Mouse (Mus musculus) mouse trophoblast stem cell (cell line): Measurements from ENCODE around the gene Dck.

Experiments used
- in situ Hi-C, 2 experiments: fragments of 300-500 bp; cut with MseI, MboI; formaldehyde crosslinking; loops; 2 replicates in 1 of 2; 3 replicates in 1 of 2; pipeline ENCODE4 v1.15.1; 2025

Gene Dck

DNA sequence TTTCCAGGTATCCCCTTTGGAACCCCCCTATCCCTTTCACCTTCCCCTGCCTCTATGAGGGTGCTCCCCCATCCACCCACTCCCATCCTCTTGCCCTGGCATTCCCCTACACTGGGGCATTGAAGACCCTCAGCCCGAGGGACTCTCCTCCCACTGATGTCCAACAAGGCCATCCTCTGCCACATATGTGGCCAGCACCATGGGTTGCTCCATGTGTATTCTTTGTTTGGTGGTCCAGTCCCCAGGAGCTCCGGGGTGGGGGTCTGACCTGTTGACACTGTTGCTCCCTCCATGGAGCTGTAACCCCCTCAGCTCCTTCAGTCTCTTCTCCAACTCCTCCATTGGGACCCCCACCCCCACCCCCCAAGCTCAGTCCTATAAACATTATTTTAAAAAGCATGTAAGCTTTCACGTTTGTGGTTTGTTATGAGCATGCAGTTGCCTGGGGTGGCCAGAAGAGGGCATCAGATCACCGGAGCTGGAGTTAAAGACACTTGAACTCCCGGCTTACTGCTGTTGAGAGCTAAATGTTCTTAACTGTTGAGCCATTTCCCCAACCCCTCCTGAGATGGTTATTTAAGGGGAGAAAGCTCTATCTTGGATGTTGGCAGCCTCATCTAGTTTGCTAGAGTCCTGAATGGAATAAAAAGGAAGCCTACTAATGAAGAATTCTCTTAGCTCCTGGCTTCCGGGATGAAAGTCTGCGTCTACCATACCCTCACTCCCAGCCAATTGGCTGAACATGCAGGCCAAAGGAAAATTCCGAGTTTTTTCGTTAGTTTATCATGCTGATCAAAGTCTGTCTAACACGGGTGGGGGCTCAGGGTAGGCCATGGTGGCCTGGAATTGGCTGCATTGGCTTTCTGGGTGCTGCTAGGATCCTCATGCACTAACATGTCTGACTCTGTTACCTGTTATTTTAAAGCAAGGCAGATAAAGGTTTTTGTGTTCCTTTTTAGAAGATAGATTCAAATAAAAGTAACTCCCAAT lies 26.8 kb downstream of the Dck start:
- in situ Hi-C loops: loop anchor here in 1 of 2 experiments (10.0 to 25.0 kb wide), 3 partner anchors 93 to 593 kb away; partner anchors contain the start of gene Slc4a4

DNA sequence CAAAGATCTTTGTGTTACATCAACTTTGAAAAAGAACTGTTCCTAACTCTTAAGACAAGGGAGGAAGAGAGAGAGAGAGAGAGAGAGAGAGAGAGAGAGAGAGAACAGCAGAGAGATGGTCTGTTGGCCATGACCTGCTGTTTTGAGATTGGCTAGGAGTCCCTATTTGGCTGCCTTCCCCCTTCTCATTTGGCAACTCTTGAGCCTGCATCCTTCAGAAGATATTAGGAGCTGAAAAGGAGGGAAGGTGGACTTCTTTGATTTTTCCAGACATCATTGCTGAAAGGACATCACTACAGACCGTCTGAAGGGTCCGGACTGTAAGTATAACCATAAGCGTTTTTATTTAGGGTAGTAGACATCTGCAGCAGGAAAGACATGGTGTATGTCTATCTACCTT lies 28.9 kb downstream of the Dck start:
- in situ Hi-C loops: loop anchor here in 1 of 2 experiments (10.0 to 25.0 kb wide), 3 partner anchors 91 to 591 kb away; partner anchors contain the start of gene Slc4a4

- in situ Hi-C loops: loop anchor here in 1 of 2 experiments (10.0 to 25.0 kb wide), 3 partner anchors 89 to 589 kb away; partner anchors contain the start of gene Slc4a4
These were observed 31.3 kb downstream of the Dck start for GRCm38 (mm10) chr5:88795910-88796584.

- in situ Hi-C loops: loop anchor here in 1 of 2 experiments (10.0 to 25.0 kb wide), 3 partner anchors 88 to 588 kb away; partner anchors contain the start of gene Slc4a4
These were observed 31.8 kb downstream of the Dck start for GRCm38 (mm10) chr5:88796588-88796987.

DNA sequence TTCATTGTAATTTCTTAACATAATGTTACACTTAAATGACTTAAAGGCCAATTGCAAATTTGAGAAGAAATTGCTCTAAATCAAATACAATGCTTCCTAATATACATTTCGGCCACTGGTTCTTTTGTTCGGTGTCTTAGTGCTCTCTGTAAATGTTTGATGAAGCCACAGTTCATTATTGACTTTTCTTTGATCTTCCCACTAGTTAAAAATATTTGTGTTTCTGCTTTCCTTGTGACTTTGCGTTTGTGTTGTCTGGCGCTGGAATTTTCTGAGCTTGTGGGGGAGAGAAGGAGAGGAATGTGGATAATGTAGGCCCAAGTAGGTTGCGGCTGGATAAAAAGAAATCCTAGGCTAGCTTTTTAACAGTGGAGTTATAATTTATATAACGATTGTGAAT lies 32.3 kb downstream of the Dck start:
- in situ Hi-C loops: loop anchor here in 1 of 2 experiments (10.0 to 25.0 kb wide), 3 partner anchors 88 to 588 kb away; partner anchors contain the start of gene Slc4a4

DNA sequence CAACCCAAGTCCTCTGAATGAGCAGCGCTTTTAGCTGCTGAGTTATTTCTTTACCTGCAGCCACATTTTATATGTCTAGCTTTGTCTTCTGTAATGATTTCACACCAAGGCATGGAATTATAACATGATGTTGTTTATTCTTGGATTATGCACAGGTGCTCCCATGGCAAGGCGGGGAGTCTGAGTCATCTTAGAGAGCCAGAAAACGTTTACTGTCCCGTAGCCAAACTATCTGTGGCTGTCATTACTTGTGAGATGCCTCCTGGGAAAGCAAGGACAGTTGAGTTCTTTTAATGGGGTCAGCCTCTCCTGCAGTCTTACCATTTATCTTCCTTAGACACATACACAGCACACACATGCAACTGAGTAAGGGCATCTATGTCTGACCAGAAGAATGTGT lies 40.8 kb downstream of the Dck start:
- in situ Hi-C loops: loop anchor here in 1 of 2 experiments (25.0 kb wide), 1 partner anchor 582 kb away; no protein-coding TSS in a partner anchor

GRCm38 (mm10) chr5:88806278-88806677 lies 41.5 kb downstream of the Dck start:
- in situ Hi-C loops: loop anchor here in 1 of 2 experiments (25.0 kb wide), 1 partner anchor 581 kb away; no protein-coding TSS in a partner anchor

DNA sequence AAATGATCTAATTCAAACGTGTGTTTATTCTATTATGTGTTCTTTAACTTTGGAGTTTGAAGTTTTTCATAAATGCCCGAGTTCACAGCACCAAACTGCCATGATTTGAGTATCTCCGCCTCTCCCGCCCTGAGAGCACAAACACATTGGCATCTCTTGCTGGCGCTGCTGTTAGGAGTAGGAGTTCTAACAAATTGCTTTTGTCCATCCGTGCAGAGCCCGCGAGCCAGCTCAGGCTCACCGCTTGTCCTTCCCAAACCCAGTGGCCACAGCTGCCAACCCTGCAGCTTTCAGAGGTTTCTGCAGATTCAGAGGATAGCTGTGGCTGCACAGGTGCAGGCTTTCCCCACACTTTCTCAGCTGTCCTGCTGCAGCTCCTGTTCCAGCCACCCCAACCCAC lies 42.5 kb downstream of the Dck start:
- in situ Hi-C loops: loop anchor here in 1 of 2 experiments (25.0 kb wide), 1 partner anchor 580 kb away; no protein-coding TSS in a partner anchor

DNA sequence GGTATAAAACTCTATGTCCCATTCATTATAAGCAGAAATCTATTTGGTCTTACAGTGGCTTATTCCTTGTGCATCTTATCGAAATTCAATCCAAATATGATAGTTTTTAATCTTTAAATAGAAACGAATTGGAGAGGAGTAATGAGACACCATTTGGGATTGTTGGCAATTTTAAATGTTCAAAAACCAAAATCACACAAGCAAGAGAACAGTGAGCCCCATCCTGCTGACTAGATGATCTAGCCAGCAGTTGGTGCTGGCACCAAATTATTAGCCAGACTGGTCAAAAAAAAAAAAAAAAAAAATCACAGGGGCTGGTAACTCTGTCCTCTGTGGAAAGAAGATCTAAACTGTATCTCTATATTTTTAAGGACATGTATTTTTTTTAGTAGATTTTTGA lies 48.4 kb downstream of the Dck start:
- in situ Hi-C loops: loop anchor here in 1 of 2 experiments (25.0 kb wide), 1 partner anchor 574 kb away; no protein-coding TSS in a partner anchor

- in situ Hi-C loops: loop anchor here in 1 of 2 experiments (25.0 kb wide), 1 partner anchor 573 kb away; no protein-coding TSS in a partner anchor
These were observed 49.8 kb downstream of the Dck start for GRCm38 (mm10) chr5:88814552-88814951.

DNA sequence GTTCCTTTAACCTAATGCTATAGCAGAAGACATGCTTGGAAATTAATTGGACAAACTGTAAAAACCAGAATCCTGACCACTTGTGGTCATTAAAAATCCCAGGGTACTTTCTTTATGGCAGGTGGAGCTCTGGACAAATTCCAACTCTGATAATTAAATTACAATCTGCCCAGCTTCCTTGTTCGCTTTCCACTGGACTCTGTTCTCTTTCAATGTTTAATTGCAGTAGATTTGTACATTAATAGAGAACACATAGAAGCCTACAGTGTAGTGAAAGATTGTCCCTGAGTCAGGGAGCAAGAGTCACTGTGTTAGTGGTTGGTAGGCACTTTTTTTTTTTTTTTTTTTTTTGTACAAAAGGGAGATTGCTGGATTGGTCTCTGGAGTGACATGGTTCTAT lies 56.7 kb downstream of the Dck start:
- in situ Hi-C loops: loop anchor here in 1 of 2 experiments (25.0 kb wide), 1 partner anchor 566 kb away; no protein-coding TSS in a partner anchor

DNA sequence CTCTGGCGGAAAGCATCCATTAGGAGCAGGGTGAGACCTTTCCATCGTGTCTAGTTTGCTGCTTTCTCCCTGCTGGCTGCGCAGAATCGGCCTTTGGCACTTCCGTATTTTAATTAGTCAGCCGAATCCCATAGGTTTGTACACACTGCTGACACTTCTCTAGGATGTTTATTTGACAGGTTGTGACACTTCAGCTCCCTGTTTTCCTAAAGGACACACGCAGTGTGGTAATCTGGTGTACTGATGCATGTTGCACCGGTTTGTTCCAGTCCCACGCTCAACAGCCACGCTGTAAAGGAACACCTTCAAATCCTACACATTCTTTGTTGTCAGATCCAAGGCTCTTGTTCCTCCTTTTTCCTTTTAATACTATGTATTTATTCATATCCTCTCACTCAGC lies 60.0 kb downstream of the Dck start:
- in situ Hi-C loops: loop anchor here in 1 of 2 experiments (25.0 kb wide), 1 partner anchor 562 kb away; no protein-coding TSS in a partner anchor

- in situ Hi-C loops: no loop called here
These were observed 65.2 kb downstream of the Dck start for GRCm38 (mm10) chr5:88829835-88830571.

GRCm38 (mm10) chr5:88830880-88831279 lies 66.1 kb downstream of the Dck start:
- in situ Hi-C loops: no loop called here

DNA sequence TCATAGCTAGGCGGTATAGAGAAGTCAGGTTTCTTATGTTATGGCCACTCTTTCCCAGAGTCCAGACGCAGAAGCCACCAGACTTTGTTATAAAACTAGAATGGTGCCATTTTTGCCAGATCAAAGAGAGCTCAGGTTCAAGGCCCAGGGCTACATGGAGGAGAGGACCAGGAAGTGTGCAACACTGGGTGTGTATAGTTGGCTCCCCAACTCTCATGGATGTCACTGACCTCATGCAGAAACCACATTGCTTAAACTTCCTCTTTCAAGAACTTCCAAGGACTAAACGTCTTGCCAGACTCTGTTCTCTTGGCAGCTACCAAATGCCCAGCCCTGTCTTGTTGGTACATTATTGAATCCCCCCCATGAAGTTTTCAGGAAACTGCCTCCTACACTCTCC lies 67.1 kb downstream of the Dck start:
- in situ Hi-C loops: no loop called here
